Comparison of ENCODE assay signal across 7 mouse cellular contexts in the genomic region with DNA sequence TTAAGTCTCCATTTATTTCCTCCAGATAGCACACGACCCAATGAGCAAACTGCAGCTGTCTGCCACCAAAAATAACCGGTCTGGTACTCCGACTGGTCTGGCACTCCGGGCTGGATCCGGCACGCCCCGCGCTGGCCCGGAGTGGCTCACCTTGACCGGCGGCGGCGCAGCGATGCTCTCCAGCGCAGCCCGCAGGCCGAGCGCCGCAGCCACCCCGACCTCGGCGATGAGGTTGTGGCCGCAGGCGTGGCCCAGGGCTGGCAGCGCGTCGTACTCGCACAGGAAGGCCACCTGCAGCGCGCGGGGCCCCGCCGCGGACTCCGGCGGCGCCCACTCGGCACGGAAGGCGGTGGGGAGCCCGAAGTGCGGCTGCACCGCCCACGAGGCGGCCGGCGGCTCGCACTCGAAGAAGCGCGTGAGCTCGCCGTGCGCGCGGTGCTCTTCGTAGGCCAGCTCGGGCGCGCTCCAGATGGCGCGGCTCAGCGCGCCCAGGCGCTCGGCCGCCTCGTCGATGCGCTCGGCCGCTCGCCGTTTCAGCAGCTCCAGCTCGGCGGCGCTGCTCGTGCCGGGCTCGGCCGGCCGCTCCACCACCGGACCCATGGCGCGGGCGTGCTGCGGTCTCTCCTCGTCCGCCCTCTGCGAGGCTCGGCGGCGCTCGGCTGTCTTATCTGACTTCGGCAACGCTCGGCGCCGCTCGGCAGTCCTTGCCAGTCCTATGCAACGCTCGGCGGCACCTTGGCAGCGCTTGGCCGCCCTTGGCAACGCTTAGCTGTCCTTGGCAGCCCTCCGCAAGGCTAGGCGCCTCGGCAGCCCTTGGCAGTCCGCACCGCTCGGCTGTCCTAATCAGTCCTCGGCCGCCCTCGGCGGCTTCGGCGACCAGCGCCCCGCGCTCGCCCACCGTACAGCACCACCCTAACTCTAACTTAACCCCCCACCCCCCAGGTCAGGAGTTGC. TPM values are rescaled to one million over a fixed set of nuclear protein-coding genes. Genes with fewer than 3 reads are reported as not detected.
DNase-seq lines count a peak whose midpoint lies in the region; ATAC-seq and TF ChIP-seq lines count a peak whose summit lies in the region.

No protein-coding gene starts in this region.

- no peak for TF ChIP-seq CTCF in embryonic fibroblast, embryonic 13.5 days (IDR thresholded peaks at IDR 0.05; ENCODE audit: borderline replicate concordance, insufficient read depth, low read length)
- no peak for TF ChIP-seq CTCF in spleen, adult 2 months (IDR thresholded peaks at IDR 0.05; ENCODE audit: extremely low read depth, insufficient read depth, insufficient read length, insufficient replicate concordance)

- 0 out of 2 replicates have a peak, but pooled peaks cover 2% of the 10 kb centered on the region for H3K27me3 ChIP-seq in limb, embryonic 12.5 days
- no peaks in the 10 kb centered on the region for H3K27me3 ChIP-seq in midbrain, embryonic 14.5 days (ENCODE audit: control insufficient read depth, insufficient read depth, low read length)
- peaks cover 13% of the 10 kb centered on the region; the same call in 1 of the 2 replicates for H3K27me3 ChIP-seq in spleen, adult 2 months (ENCODE audit: control insufficient read depth, insufficient read depth, low read length)

- peak overlapping the region; percentile 70 for H3K9ac ChIP-seq in limb, embryonic 12.5 days (replicated peaks)
- peak overlapping the region; percentile 78 for H3K9ac ChIP-seq in midbrain, embryonic 14.5 days (replicated peaks; ENCODE audit: low read length)

- no peaks in the 10 kb centered on the region for H3K4me1 ChIP-seq in embryonic fibroblast, embryonic 13.5 days (ENCODE audit: control insufficient read depth, insufficient read depth, low read length)
- H3K4me1 ChIP-seq in limb, embryonic 12.5 days (replicated peaks) = 0 out of 2 replicates have a peak, but pooled peaks cover 3% of the 10 kb centered on the region
- no peaks in the 10 kb centered on the region for H3K4me1 ChIP-seq in midbrain, embryonic 14.5 days (ENCODE audit: control insufficient read depth, insufficient read depth, low read length)
- H3K4me1 ChIP-seq in spleen, adult 2 months (ENCODE audit: control insufficient read depth, insufficient read depth, insufficient read length) = peaks cover 9% of the 10 kb centered on the region; the same call in 1 of the 2 replicates

- no peak for TF ChIP-seq POLR2A in embryonic fibroblast, embryonic 13.5 days (IDR thresholded peaks at IDR 0.05; ENCODE audit: low read depth, low read length)
- TF ChIP-seq POLR2A in spleen, adult 2 months (IDR thresholded peaks at IDR 0.05; ENCODE audit: low read depth, low read length) = no peak

- WGBS in limb, embryonic 12.5 days = under 1% methylated on average over 121 of the region's 123 CpGs
- under 1% methylated on average over 123 of the region's 123 CpGs for WGBS in midbrain, embryonic 14.5 days
- WGBS in spleen, adult 2 months = 1% methylated on average over 119 of the region's 123 CpGs

- H3K4me2 ChIP-seq in limb, embryonic 12.5 days = peak overlapping the region; percentile 84
- H3K4me2 ChIP-seq in midbrain, embryonic 14.5 days (ENCODE audit: low read length) = peak overlapping the region; percentile 84

- H3K9me3 ChIP-seq in limb, embryonic 12.5 days = no peaks in the 10 kb centered on the region; the same call in 1 of the 2 replicates
- H3K9me3 ChIP-seq in midbrain, embryonic 14.5 days (ENCODE audit: control insufficient read depth, low read length) = no peaks in the 10 kb centered on the region

- peak overlapping the region; percentile 47 for H3K4me3 ChIP-seq in embryonic fibroblast, embryonic 13.5 days (ENCODE audit: insufficient read depth, low read length)
- H3K4me3 ChIP-seq in limb, embryonic 12.5 days (replicated peaks) = peak overlapping the region; percentile 65
- peak overlapping the region; percentile 65 for H3K4me3 ChIP-seq in midbrain, embryonic 14.5 days (replicated peaks; ENCODE audit: low read depth, low read length)
- H3K4me3 ChIP-seq in spleen, adult 2 months (ENCODE audit: extremely low read depth, insufficient read depth, insufficient read length) = peak overlapping the region; percentile 58

- no peaks in the 10 kb centered on the region for H3K36me3 ChIP-seq in limb, embryonic 12.5 days
- no peaks in the 10 kb centered on the region for H3K36me3 ChIP-seq in midbrain, embryonic 14.5 days (ENCODE audit: control insufficient read depth, insufficient read depth, low read length)
- no peaks in the 10 kb centered on the region for H3K36me3 ChIP-seq in spleen, adult 2 months (ENCODE audit: control insufficient read depth, insufficient read depth, low read length)

- peak; percentile 88 for ATAC-seq in limb, embryonic 12.5 days (ENCODE audit: insufficient number of reproducible peaks, insufficient read depth, low FRiP score, low TSS enrichment, low read depth)
- ATAC-seq in midbrain, embryonic 14.5 days (ENCODE audit: low FRiP score, low TSS enrichment) = peak; percentile 95

- DNase-seq in adrenal gland, postnatal 4 days (ENCODE audit: low spot score in 2 of 2) = peak; percentile 79 to 80
- DNase-seq in heart, adult 8-10 months (ENCODE audit: low spot score) = peak; percentile 79
- peak; percentile 93 to 94 for DNase-seq in kidney, adult 8-10 months
- DNase-seq in midbrain, embryonic 14.5 days = peak; percentile 93
- peak in 1 of 2 experiments; percentile 29 for DNase-seq in spleen, adult 2 months (ENCODE audit: low read depth in 1 of 2, low spot score in 2 of 2)

- H3K27ac ChIP-seq in embryonic fibroblast, embryonic 13.5 days (ENCODE audit: insufficient read depth, low read length) = no peak overlapping the region
- peak overlapping the region; percentile 82 for H3K27ac ChIP-seq in limb, embryonic 12.5 days
- peak overlapping the region; percentile 92 for H3K27ac ChIP-seq in midbrain, embryonic 14.5 days (replicated peaks; ENCODE audit: low read depth, low read length)
- peak overlapping the region; percentile 35; the same call in 1 of the 2 replicates for H3K27ac ChIP-seq in spleen, adult 2 months (ENCODE audit: insufficient read depth, low read length)

RNA-seq across cellular contexts. Expression of gene Pm20d2, which starts 0.5 kb away (rescaled TPM):
- total RNA-seq in adrenal gland, postnatal 4 days (2021) = 10 to 100 TPM; 58.0 to 60.0 TPM
- 0.60 TPM in 1 of 2 replicates, not detected in the other for polyA plus RNA-seq in embryonic fibroblast, embryonic 13.5 days (2011; ENCODE audit: insufficient read length, low read depth, missing spikeins)
- 10 to 100 TPM; 69.3 to 75.5 (median 72.3) TPM for total RNA-seq in heart, adult 8-10 months (2022)
- polyA plus RNA-seq in limb, embryonic 12.5 days (2016; fragmentation: Nextera tagmentation; extraction: Ambion mirVana) = 1.5 and 1.6 TPM in 2 replicates
- polyA plus RNA-seq in midbrain, embryonic 14.5 days (2014; fragmentation: Nextera tagmentation; extraction: Ambion mirVana) = 1.9 and 2.3 TPM in 2 replicates
- 1.3 TPM in 2 replicates for polyA plus RNA-seq in spleen, adult 2 months (2012; rRNA removed)

RNA-seq across cellular contexts. Expression of gene Srsf12, which starts 19.7 kb away (rescaled TPM):
- 1 to 10 TPM; 4.3 to 5.1 TPM for total RNA-seq in adrenal gland, postnatal 4 days (2021)
- polyA plus RNA-seq in embryonic fibroblast, embryonic 13.5 days (2011; ENCODE audit: insufficient read length, low read depth, missing spikeins) = 1.2 and 2.2 TPM in 2 replicates
- not detected for total RNA-seq in heart, adult 8-10 months (2022)
- polyA plus RNA-seq in limb, embryonic 12.5 days (2016; fragmentation: Nextera tagmentation; extraction: Ambion mirVana) = 14.6 and 16.9 TPM in 2 replicates
- 54.4 and 63.4 TPM in 2 replicates for polyA plus RNA-seq in midbrain, embryonic 14.5 days (2014; fragmentation: Nextera tagmentation; extraction: Ambion mirVana)
- polyA plus RNA-seq in spleen, adult 2 months (2012; rRNA removed) = 0.30 and 0.40 TPM in 2 replicates

RNA-seq across cellular contexts. Expression of gene Gabrr1, which starts 56.7 kb away (rescaled TPM):
- under 1 TPM; 0.17 TPM for total RNA-seq in adrenal gland, postnatal 4 days (2021)
- polyA plus RNA-seq in embryonic fibroblast, embryonic 13.5 days (2011; ENCODE audit: insufficient read length, low read depth, missing spikeins) = not detected in 2 replicates
- total RNA-seq in heart, adult 8-10 months (2022) = 1 to 10 TPM in 1 of 4 experiments, under 1 TPM in 3; 0.38 to 1.0 (median 0.62) TPM
- 0.20 TPM in 1 of 2 replicates, not detected in the other for polyA plus RNA-seq in limb, embryonic 12.5 days (2016; fragmentation: Nextera tagmentation; extraction: Ambion mirVana)
- polyA plus RNA-seq in midbrain, embryonic 14.5 days (2014; fragmentation: Nextera tagmentation; extraction: Ambion mirVana) = 0.78 and 0.80 TPM in 2 replicates
- not detected in 2 replicates for polyA plus RNA-seq in spleen, adult 2 months (2012; rRNA removed)
